Mouse (Mus musculus) forebrain, embryonic 12.5 days (tissue): ENCODE data around the gene Dcpp2. TPM values are rescaled to one million over a fixed set of nuclear protein-coding genes. Genes with fewer than 3 reads are reported as not detected.
"Not testable (repeated sequence)": the region's sequence is repeated elsewhere in the genome, so short reads cannot be mapped to it uniquely, and the experiment has no call there.

Experiments used
- ATAC-seq: fragments of 200-750 bp; cut with Nextera tagmentation; 2 replicates; pipeline ENCODE4 v1.8.0; 2017; ENCODE audit warnings: moderate TSS enrichment; ENCODE audit not compliant: low FRiP score
- H3K27ac ChIP-seq: fragments of 300-500 bp; sonication (generic); 2 replicates; pipeline ENCODE4 v1.5.1; 2016; ENCODE audit warnings: mild to moderate bottlenecking
- H3K27me3 ChIP-seq: fragments of 300-500 bp; sonication (generic); 2 replicates; pipeline ENCODE4 v1.6.1; 2016; ENCODE audit warnings: mild to moderate bottlenecking
- H3K36me3 ChIP-seq: fragments of 300-500 bp; sonication (generic); replicated peaks from 2 replicates; pipeline ENCODE4 v1.6.1; 2016; ENCODE audit warnings: mild to moderate bottlenecking
- H3K4me1 ChIP-seq: fragments of 300-500 bp; sonication (generic); 2 replicates; pipeline ENCODE4 v1.6.1; 2016
- H3K4me2 ChIP-seq: fragments of 300-500 bp; sonication (generic); 2 replicates; pipeline ENCODE4 v1.6.1; 2016; ENCODE audit warnings: mild to moderate bottlenecking, moderate library complexity
- H3K4me3 ChIP-seq: fragments of 300-500 bp; sonication (generic); replicated peaks from 2 replicates; pipeline ENCODE4 v1.5.1; 2016; ENCODE audit warnings: mild to moderate bottlenecking
- H3K9ac ChIP-seq: fragments of 300-500 bp; sonication (generic); 2 replicates; pipeline ENCODE4 v1.6.1; 2016; ENCODE audit warnings: mild to moderate bottlenecking
- H3K9me3 ChIP-seq: fragments of 300-500 bp; sonication (generic); 2 replicates; pipeline ENCODE4 v1.6.1; 2016
- WGBS: fragments of 180-500 bp; shearing (Covaris S2); methylation state at CpG from one replicate; pipeline ENCODE4 v1.1.7; 2016; 5-methylcytosine and 5-hydroxymethylcytosine counted together
- polyA plus RNA-seq: library from polyadenylated mRNA; unstranded; fragments of >200 nt; fragmentation: Nextera tagmentation; extraction: Ambion mirVana; gene quantifications from 2 replicates; pipeline ENCODE4 v1.2.1, GENCODE M21; 2016

Dcpp2 gene
- polyA plus RNA-seq: not detected in 2 replicates

GRCm38 (mm10) chr17:23880576-23880975, at the start of gene Dcpp2, which contains the start of gene Dcpp1:
Gene Dcpp2, plus strand, starts transcription at chr17:23880880.
Gene Dcpp1, plus strand, starts transcription at chr17:23880876.
- H3K9ac ChIP-seq, H3K4me3 ChIP-seq, H3K27ac ChIP-seq, H3K36me3 ChIP-seq, H3K4me1 ChIP-seq, H3K4me2 ChIP-seq, H3K9me3 ChIP-seq, H3K27me3 ChIP-seq, ATAC-seq: not testable (repeated sequence)
- 79% methylated on average over 4 of the region's 4 CpGs for WGBS

GRCm38 (mm10) chr17:23831201-23831600, 49.5 kb upstream of the Dcpp2 start:
- H3K9me3 ChIP-seq: no peaks in the 10 kb centered on the region
- no peak for ATAC-seq
- 92% methylated on average over 1 of the region's 1 CpGs for WGBS
- H3K27ac ChIP-seq: no peak overlapping the region
- peaks cover 49% of the 10 kb centered on the region for H3K27me3 ChIP-seq
- no peak overlapping the region for H3K9ac ChIP-seq
- no peak overlapping the region for H3K4me3 ChIP-seq
- H3K36me3 ChIP-seq: peaks cover 13% of the 10 kb centered on the region
- H3K4me1 ChIP-seq: peaks cover 23% of the 10 kb centered on the region
- no peak overlapping the region for H3K4me2 ChIP-seq

GRCm38 (mm10) chr17:23836006-23836575, 44.6 kb upstream of the Dcpp2 start, which contains the start of gene Prss33:
Gene Prss33, minus strand, starts transcription at chr17:23836056.
- no peak for ATAC-seq
- H3K36me3 ChIP-seq: no peaks in the 10 kb centered on the region
- no peak within 1 kb of the TSS for H3K27ac ChIP-seq
- H3K4me2 ChIP-seq: no peak within 1 kb of the TSS
- peaks cover 45% of the 10 kb centered on the region for H3K27me3 ChIP-seq
- no peak within 1 kb of the TSS for H3K9ac ChIP-seq
- no peak within 1 kb of the TSS for H3K4me3 ChIP-seq
- no peaks in the 10 kb centered on the region for H3K4me1 ChIP-seq
- no peaks in the 10 kb centered on the region for H3K9me3 ChIP-seq
- WGBS: 55% methylated on average over 8 of the region's 8 CpGs

- Histone ChIP-seq H3K27me3 (peaks cover 11% of the 10 kb centered on the region; the same call in 1 of the 2 replicates), H3K9ac (no peak overlapping the region), H3K4me1 (no peaks in the 10 kb centered on the region), H3K4me3 (no peak overlapping the region), H3K36me3 (no peaks in the 10 kb centered on the region), H3K4me2 (no peak overlapping the region), H3K27ac (no peak overlapping the region), H3K9me3 (no peaks in the 10 kb centered on the region)
- no peak; the same call in 1 of the 2 replicates for ATAC-seq
- WGBS: 26% methylated on average over 4 of the region's 4 CpGs
Measured at GRCm38 (mm10) chr17:23841145-23841544, 39.5 kb upstream of the Dcpp2 start.

- Histone ChIP-seq H3K36me3 (no peaks in the 10 kb centered on the region), H3K9ac (0 out of 2 replicates have a peak overlapping the region, but pooled peaks have one; percentile 26), H3K27ac (no peak overlapping the region), H3K4me3 (peak overlapping the region; percentile 18; the same call in 1 of the 2 replicates), H3K4me2 (peak overlapping the region; percentile 42), H3K4me1 (no peaks in the 10 kb centered on the region), H3K9me3 (no peaks in the 10 kb centered on the region), H3K27me3 (peaks cover 9% of the 10 kb centered on the region; the same call in 1 of the 2 replicates)
- WGBS: 47% methylated on average over 23 of the region's 23 CpGs
- ATAC-seq: peak; percentile 30; the same call in 1 of the 2 replicates
Measured at GRCm38 (mm10) chr17:23843141-23843811, 37.4 kb upstream of the Dcpp2 start.

- ATAC-seq: peak; percentile 60; the same call in 1 of the 2 replicates
- H3K9ac ChIP-seq: 0 out of 2 replicates have a peak within 1 kb of the TSS, but pooled peaks have one; percentile 26
- no peak within 1 kb of the TSS for H3K27ac ChIP-seq
- H3K4me2 ChIP-seq: peak within 1 kb of the TSS; percentile 42
- 11% methylated on average over 19 of the region's 19 CpGs for WGBS
- no peaks in the 10 kb centered on the region for H3K9me3 ChIP-seq
- no peaks in the 10 kb centered on the region for H3K36me3 ChIP-seq
- peak within 1 kb of the TSS; percentile 18; the same call in 1 of the 2 replicates for H3K4me3 ChIP-seq
- no peaks in the 10 kb centered on the region for H3K4me1 ChIP-seq
- H3K27me3 ChIP-seq: peaks cover 9% of the 10 kb centered on the region; the same call in 1 of the 2 replicates
Measured at GRCm38 (mm10) chr17:23843812-23844273, 36.8 kb upstream of the Dcpp2 start, which contains the start of the genes Prss32 and Prss41. Gene Prss32, plus strand, starts transcription at chr17:23843855. Gene Prss41, minus strand, starts transcription at chr17:23844172.

GRCm38 (mm10) chr17:23850028-23850427, 30.7 kb upstream of the Dcpp2 start:
- Histone ChIP-seq H3K27ac (no peak overlapping the region), H3K9me3 (no peaks in the 10 kb centered on the region), H3K4me3 (no peak overlapping the region), H3K36me3 (no peaks in the 10 kb centered on the region), H3K9ac (no peak overlapping the region), H3K4me1 (no peaks in the 10 kb centered on the region), H3K4me2 (no peak overlapping the region), H3K27me3 (peaks cover 5% of the 10 kb centered on the region; the same call in 1 of the 2 replicates)
- ATAC-seq: no peak
- 64% methylated on average over 2 of the region's 2 CpGs for WGBS

GRCm38 (mm10) chr17:23850853-23851749, 29.6 kb upstream of the Dcpp2 start:
- no peak overlapping the region for H3K4me3 ChIP-seq
- 61% methylated on average over 18 of the region's 19 CpGs for WGBS
- H3K27ac ChIP-seq: 0 out of 2 replicates have a peak overlapping the region, but pooled peaks have one; percentile 50
- H3K9ac ChIP-seq: no peak overlapping the region
- peaks cover 5% of the 10 kb centered on the region; the same call in 1 of the 2 replicates for H3K27me3 ChIP-seq
- no peak overlapping the region for H3K4me2 ChIP-seq
- no peaks in the 10 kb centered on the region for H3K4me1 ChIP-seq
- H3K36me3 ChIP-seq: no peaks in the 10 kb centered on the region
- no peaks in the 10 kb centered on the region for H3K9me3 ChIP-seq
- no peak for ATAC-seq

- Histone ChIP-seq H3K27me3 (no peaks in the 10 kb centered on the region; the same call in 1 of the 2 replicates), H3K4me3 (no peak overlapping the region), H3K36me3 (no peaks in the 10 kb centered on the region), H3K4me2 (no peak overlapping the region), H3K9me3 (no peaks in the 10 kb centered on the region), H3K4me1 (no peaks in the 10 kb centered on the region), H3K9ac (no peak overlapping the region), H3K27ac (no peak overlapping the region)
- WGBS: 32% methylated on average over 5 of the region's 5 CpGs
- 0 out of 2 replicates have a peak, but pooled peaks have one; percentile 9 for ATAC-seq
Measured at GRCm38 (mm10) chr17:23853292-23853691, 27.4 kb upstream of the Dcpp2 start.

GRCm38 (mm10) chr17:23854229-23854765, 26.4 kb upstream of the Dcpp2 start:
- H3K9me3 ChIP-seq: no peaks in the 10 kb centered on the region
- H3K4me3 ChIP-seq: no peak overlapping the region
- no peak overlapping the region for H3K4me2 ChIP-seq
- no peak for ATAC-seq
- H3K4me1 ChIP-seq: no peaks in the 10 kb centered on the region
- no peak overlapping the region for H3K27ac ChIP-seq
- WGBS: 89% methylated on average over 10 of the region's 10 CpGs
- H3K27me3 ChIP-seq: no peaks in the 10 kb centered on the region; the same call in 1 of the 2 replicates
- H3K9ac ChIP-seq: no peak overlapping the region
- H3K36me3 ChIP-seq: no peaks in the 10 kb centered on the region

GRCm38 (mm10) chr17:23857193-23857592, 23.5 kb upstream of the Dcpp2 start:
- H3K4me1 ChIP-seq: no peaks in the 10 kb centered on the region
- no peak overlapping the region for H3K27ac ChIP-seq
- ATAC-seq: no peak
- no peaks in the 10 kb centered on the region for H3K9me3 ChIP-seq
- no peak overlapping the region for H3K4me3 ChIP-seq
- WGBS: 85% methylated on average over 6 of the region's 6 CpGs
- no peaks in the 10 kb centered on the region for H3K36me3 ChIP-seq
- H3K27me3 ChIP-seq: no peaks in the 10 kb centered on the region; the same call in 1 of the 2 replicates
- H3K9ac ChIP-seq: no peak overlapping the region
- no peak overlapping the region for H3K4me2 ChIP-seq
